Mouse (Mus musculus) neural tube, embryonic 12.5 days (tissue): ENCODE measurements around the gene Gm17324. TPM values are rescaled to one million over a fixed set of nuclear protein-coding genes. Genes with fewer than 3 reads are reported as not detected.
"Not testable (repeated sequence)": the region's sequence is repeated elsewhere in the genome, so short reads cannot be mapped to it uniquely, and the experiment has no call there.

Experiments used
- ATAC-seq: fragments of 200-750 bp; cut with Nextera tagmentation; 2 replicates; pipeline ENCODE4 v1.8.0; 2017; ENCODE audit warnings: low read depth, mild to moderate bottlenecking, moderate TSS enrichment, moderate library complexity; ENCODE audit not compliant: low FRiP score
- H3K27ac ChIP-seq: fragments of 300-500 bp; sonication (generic); 2 replicates; pipeline ENCODE4 v1.5.1; 2016
- H3K27me3 ChIP-seq: fragments of 300-500 bp; sonication (generic); replicated peaks from 2 replicates; pipeline ENCODE4 v1.6.1; 2016; ENCODE audit warnings: mild to moderate bottlenecking
- H3K36me3 ChIP-seq: fragments of 300-500 bp; sonication (generic); 2 replicates; pipeline ENCODE4 v1.6.1; 2016; ENCODE audit warnings: mild to moderate bottlenecking
- H3K4me1 ChIP-seq: fragments of 300-500 bp; sonication (generic); 2 replicates; pipeline ENCODE4 v1.6.1; 2016
- H3K4me2 ChIP-seq: fragments of 300-500 bp; sonication (generic); replicated peaks from 2 replicates; pipeline ENCODE4 v1.6.1; 2016; ENCODE audit warnings: mild to moderate bottlenecking
- H3K4me3 ChIP-seq: fragments of 300-500 bp; sonication (generic); 2 replicates; pipeline ENCODE4 v1.5.1; 2016
- H3K9ac ChIP-seq: fragments of 300-500 bp; sonication (generic); 2 replicates; pipeline ENCODE4 v1.6.1; 2016; ENCODE audit warnings: mild to moderate bottlenecking
- H3K9me3 ChIP-seq: fragments of 300-500 bp; sonication (generic); 2 replicates; pipeline ENCODE4 v1.6.1; 2016; ENCODE audit warnings: mild to moderate bottlenecking
- WGBS: fragments of 180-500 bp; shearing (Covaris S2); methylation state at CpG from one replicate; pipeline ENCODE4 v1.1.7; 2016; 5-methylcytosine and 5-hydroxymethylcytosine counted together
- polyA plus RNA-seq: library from polyadenylated mRNA; unstranded; fragments of >200 nt; fragmentation: Nextera tagmentation; extraction: Ambion mirVana; gene quantifications from 2 replicates; pipeline ENCODE4 v1.2.1, GENCODE M21; 2016

Gene Gm17324
- polyA plus RNA-seq, 1 experiment from 2014 or later: 1.2 TPM

DNA sequence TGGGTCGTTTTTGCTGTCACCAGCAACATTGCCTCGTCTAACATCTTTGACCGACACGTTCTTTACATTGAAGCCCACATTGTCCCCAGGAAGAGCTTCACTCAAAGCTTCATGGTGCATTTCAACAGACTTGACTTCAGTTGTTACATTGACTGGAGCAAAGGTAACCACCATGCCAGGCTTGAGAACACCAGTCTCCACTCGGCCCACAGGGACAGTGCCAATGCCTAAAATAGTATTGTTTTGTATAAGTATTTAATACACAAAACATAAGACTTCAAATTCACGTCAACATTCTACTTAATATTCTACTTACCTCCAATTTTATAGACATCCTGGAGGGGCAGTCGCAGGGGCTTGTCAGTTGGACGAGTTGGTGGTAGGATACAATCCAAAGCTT lies 30.7 kb upstream of the Gm17324 start:
- not testable (repeated sequence) for ATAC-seq, H3K9me3 ChIP-seq, H3K27ac ChIP-seq, H3K27me3 ChIP-seq
- Histone ChIP-seq H3K9ac (0 out of 2 replicates have a peak overlapping the region, but pooled peaks have one; percentile 6), H3K4me1 (peaks cover 12% of the 10 kb centered on the region), H3K4me3 (peak overlapping the region; percentile 29; the same call in 1 of the 2 replicates), H3K4me2 (peak overlapping the region; percentile 69), H3K36me3 (peaks cover 31% of the 10 kb centered on the region)
- WGBS: 33% methylated on average over 8 of the region's 8 CpGs

DNA sequence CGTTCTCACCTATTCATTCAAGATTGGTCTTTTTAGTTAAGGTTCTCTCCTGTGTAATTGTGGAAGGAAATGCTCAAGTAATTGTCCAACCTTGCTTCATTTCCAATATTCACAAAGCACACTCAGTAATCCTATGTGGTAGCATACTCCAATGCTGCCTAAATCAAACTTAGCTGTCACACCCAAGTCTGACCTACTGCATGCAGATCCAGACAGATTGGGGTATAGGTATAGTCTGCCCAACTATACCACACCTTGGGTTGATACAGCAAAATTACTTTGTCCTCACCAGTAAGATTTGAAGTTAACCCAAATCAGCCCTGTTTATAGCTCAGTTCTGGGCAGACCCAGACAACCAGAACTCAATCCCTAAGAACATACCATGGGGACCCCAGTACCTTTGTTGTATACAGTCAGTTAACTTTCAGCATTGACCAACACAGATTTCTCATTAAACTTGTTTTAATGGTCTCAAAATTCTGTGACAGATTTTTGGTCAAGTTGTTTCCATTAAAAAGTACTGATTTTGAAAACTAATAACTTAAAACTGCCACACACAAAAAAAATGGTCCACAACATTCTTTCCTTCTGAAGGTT lies 29.5 kb upstream of the Gm17324 start:
- H3K9ac ChIP-seq, H3K4me3 ChIP-seq, ATAC-seq, H3K9me3 ChIP-seq, H3K27ac ChIP-seq, H3K27me3 ChIP-seq: not testable (repeated sequence)
- H3K4me1 ChIP-seq: peaks cover 12% of the 10 kb centered on the region
- H3K4me2 ChIP-seq: peak overlapping the region; percentile 24; the same call in 1 of the 2 replicates
- WGBS: 59% methylated on average over 1 of the region's 1 CpGs
- peaks cover 43% of the 10 kb centered on the region for H3K36me3 ChIP-seq

DNA sequence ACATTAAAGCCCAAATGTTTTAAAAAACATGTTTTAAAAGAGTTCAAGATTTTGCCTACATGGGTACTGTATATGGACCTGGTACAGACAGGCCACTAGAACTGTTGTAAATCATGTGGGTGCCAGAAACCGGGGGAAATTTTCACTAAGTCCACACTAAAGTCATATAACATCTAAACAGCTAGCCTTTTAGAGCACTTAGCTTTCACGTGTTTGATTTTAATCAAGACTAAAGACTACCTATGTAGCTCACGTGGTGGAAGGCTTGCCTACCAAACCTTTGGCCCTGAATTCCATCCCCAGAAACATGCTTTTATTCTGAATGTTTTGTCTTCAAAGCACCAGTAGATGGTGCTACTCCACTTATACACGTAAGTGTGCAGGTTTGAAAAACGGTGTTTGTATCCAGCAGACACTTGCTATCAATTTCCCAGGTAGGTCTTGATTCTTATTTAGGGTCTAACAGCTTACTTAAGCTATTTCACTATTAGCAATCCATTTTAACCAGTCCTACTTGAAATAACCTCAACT lies 28.5 kb upstream of the Gm17324 start:
- Histone ChIP-seq H3K9ac (no peak overlapping the region), H3K4me2 (no peak overlapping the region), H3K27ac (no peak overlapping the region), H3K36me3 (peaks cover 50% of the 10 kb centered on the region), H3K4me3 (no peak overlapping the region), H3K9me3 (no peaks in the 10 kb centered on the region), H3K27me3 (no peaks in the 10 kb centered on the region), H3K4me1 (peaks cover 5% of the 10 kb centered on the region; the same call in 1 of the 2 replicates)
- ATAC-seq: no peak
- WGBS: 3% methylated on average over 5 of the region's 5 CpGs

DNA sequence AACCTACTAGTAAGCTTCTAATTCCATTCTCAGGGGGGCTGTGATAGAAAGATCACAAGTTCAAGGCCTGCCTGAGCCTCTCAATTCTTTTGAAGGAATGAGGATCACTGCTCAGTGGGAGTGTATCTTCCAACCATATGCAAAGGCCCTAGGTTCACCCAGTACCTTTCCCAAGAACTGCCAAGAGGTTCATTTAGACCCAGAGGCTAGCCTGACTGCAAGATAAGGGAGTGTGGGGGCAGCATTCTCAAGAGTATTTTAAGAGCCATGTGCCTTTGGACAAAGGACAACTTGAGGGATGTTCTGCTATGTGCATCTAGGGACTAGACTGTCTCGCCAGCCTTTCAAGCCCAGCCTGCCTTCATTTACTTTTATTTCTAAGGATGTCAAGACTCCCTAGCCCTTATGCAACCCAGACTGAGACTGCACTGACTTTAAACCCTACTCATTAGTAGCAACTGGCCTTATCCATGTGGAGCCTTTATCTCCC lies 28.0 kb upstream of the Gm17324 start:
- Histone ChIP-seq H3K9me3 (no peaks in the 10 kb centered on the region), H3K36me3 (peaks cover 50% of the 10 kb centered on the region), H3K27me3 (no peaks in the 10 kb centered on the region), H3K4me1 (peaks cover 5% of the 10 kb centered on the region; the same call in 1 of the 2 replicates), H3K9ac (no peak overlapping the region), H3K4me3 (no peak overlapping the region), H3K4me2 (no peak overlapping the region), H3K27ac (no peak overlapping the region)
- ATAC-seq: no peak
- WGBS: 11% methylated on average over 1 of the region's 1 CpGs

DNA sequence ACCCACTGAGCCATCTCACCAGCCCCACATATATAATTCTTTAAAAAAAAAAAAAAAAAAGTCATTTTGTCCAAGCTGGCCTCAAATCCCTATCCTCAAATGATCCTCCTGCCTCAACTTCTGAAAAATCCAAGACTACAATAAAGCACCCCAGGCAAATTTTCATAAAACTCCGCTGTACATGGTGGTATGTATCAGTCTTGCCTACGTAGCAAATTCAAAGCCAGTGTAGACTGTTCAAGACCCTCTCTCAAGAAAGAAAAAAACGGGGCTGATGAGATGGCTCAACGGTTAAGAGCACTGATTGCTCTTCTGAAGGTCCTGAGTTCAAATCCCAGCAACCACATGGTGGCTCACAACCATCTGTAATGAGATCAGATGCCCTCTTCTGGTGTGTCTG lies 27.3 kb upstream of the Gm17324 start:
- Histone ChIP-seq H3K4me2 (no peak overlapping the region), H3K9me3 (no peaks in the 10 kb centered on the region), H3K9ac (no peak overlapping the region), H3K36me3 (peaks cover 50% of the 10 kb centered on the region), H3K27me3 (no peaks in the 10 kb centered on the region), H3K4me3 (no peak overlapping the region), H3K27ac (no peak overlapping the region), H3K4me1 (peaks cover 5% of the 10 kb centered on the region; the same call in 1 of the 2 replicates)
- WGBS: 87% methylated on average over 4 of the region's 4 CpGs
- no peak for ATAC-seq

DNA sequence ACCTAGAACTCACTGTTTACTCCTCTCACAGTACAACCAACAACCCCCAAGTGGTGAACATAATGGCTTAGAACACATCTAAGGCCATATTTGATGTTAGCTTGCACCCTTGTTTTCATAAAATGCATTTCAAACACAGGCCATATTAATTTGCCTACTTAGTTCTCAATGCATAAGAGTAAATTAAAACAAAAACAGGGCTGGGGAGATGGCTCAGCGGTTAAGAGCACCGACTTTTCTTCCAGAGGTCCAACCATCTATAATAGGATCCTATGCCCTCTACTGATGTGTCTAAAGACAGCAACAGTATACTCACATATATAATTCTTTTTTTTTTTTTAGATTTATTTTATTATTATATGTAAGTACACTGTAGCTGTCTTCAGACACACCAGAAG lies 26.8 kb upstream of the Gm17324 start:
- no peaks in the 10 kb centered on the region for H3K9me3 ChIP-seq
- no peaks in the 10 kb centered on the region for H3K27me3 ChIP-seq
- H3K4me3 ChIP-seq: no peak overlapping the region
- no peak overlapping the region for H3K27ac ChIP-seq
- H3K4me2 ChIP-seq: no peak overlapping the region
- 91% methylated on average over 2 of the region's 2 CpGs for WGBS
- no peak for ATAC-seq
- peaks cover 55% of the 10 kb centered on the region for H3K36me3 ChIP-seq
- peaks cover 5% of the 10 kb centered on the region; the same call in 1 of the 2 replicates for H3K4me1 ChIP-seq
- H3K9ac ChIP-seq: no peak overlapping the region

DNA sequence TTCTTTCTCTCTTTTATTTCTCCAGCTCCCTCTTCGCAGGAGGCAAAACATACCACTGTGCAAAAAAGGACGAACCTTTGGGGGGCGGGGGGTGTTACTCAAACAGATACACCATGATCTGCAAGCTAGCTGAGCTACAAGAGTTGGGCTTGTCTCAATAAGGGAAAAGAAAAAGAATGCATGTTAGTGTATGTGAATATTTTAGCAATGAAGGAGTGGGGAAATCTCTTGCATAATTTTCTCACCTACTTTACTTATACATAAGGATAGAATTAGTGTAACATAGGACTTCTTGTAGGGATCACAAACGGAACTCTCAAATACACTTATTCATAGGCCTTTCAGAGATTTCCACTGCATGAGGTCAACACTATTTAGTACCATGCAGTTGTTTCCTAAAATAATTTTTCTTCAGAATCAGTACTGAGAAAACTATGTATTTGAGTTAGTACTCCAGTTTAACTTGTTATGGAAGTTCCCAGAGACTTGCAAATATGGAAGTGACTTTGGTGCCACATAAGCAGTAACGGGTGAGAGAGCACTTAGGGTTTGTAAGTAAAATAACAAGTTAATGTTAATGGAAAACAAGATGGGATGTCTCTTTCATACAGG lies 26.3 kb upstream of the Gm17324 start:
- ATAC-seq: no peak
- H3K36me3 ChIP-seq: peaks cover 58% of the 10 kb centered on the region

DNA sequence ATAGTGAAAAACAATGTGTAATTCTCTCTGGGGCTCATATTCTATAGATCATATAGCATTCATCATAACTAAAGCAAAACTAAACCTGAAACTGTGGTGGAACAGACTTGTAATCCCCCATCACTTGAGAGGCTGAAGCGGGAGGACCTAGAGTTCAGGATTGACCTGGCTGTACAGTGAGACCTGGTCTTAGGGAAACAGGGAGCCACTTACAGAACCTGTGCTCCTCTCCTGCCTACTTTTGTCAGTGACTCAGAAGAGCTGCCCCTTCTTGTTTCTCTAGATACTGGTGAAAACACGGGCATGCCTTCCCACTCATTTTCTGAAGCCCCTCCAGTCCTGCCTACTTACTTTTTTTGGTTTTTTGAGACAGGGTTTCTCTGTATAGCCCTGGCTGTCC lies 25.7 kb upstream of the Gm17324 start:
- peaks cover 54% of the 10 kb centered on the region for H3K36me3 ChIP-seq
- H3K9me3 ChIP-seq: no peaks in the 10 kb centered on the region
- H3K4me1 ChIP-seq: peaks cover under 1% of the 10 kb centered on the region; the same call in 1 of the 2 replicates
- 80% methylated on average over 2 of the region's 2 CpGs for WGBS
- H3K27ac ChIP-seq: no peak overlapping the region
- ATAC-seq: no peak
- H3K9ac ChIP-seq: no peak overlapping the region
- no peak overlapping the region for H3K4me2 ChIP-seq
- H3K27me3 ChIP-seq: no peaks in the 10 kb centered on the region
- no peak overlapping the region for H3K4me3 ChIP-seq

More for the DNA sequence above, 26.3 kb upstream of the Gm17324 start:
- peaks cover 5% of the 10 kb centered on the region; the same call in 1 of the 2 replicates for H3K4me1 ChIP-seq
- H3K4me2 ChIP-seq: no peak overlapping the region
- H3K9ac ChIP-seq: no peak overlapping the region
- no peaks in the 10 kb centered on the region for H3K27me3 ChIP-seq
- no peaks in the 10 kb centered on the region for H3K9me3 ChIP-seq
- H3K27ac ChIP-seq: no peak overlapping the region
- 88% methylated on average over 5 of the region's 5 CpGs for WGBS
- no peak overlapping the region for H3K4me3 ChIP-seq

DNA sequence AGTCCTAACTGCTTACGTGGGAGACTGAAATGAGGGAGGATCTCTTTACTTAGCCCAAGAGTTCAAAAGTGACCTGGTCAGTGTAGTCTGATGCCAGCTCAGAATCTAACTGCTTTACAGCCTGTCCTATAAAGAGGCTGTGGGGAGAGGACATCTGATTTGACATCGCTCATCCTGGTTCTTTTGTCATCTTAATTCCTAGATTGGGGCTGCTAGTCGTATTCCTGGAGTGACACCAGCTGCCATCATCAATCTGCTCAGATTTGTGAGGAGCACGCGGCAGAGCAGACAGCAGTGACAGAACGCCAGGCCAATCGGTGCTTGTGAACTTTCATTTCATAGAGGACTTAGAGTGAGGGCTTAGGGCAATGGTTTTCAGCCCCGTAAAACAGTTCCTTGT lies 25.0 kb upstream of the Gm17324 start:
- H3K4me3 ChIP-seq: no peak overlapping the region
- no peaks in the 10 kb centered on the region for H3K27me3 ChIP-seq
- no peaks in the 10 kb centered on the region for H3K4me1 ChIP-seq
- H3K9me3 ChIP-seq: no peaks in the 10 kb centered on the region
- ATAC-seq: no peak
- no peak overlapping the region for H3K9ac ChIP-seq
- H3K4me2 ChIP-seq: no peak overlapping the region
- no peak overlapping the region for H3K27ac ChIP-seq
- WGBS: 71% methylated on average over 8 of the region's 8 CpGs
- peaks cover 56% of the 10 kb centered on the region for H3K36me3 ChIP-seq

DNA sequence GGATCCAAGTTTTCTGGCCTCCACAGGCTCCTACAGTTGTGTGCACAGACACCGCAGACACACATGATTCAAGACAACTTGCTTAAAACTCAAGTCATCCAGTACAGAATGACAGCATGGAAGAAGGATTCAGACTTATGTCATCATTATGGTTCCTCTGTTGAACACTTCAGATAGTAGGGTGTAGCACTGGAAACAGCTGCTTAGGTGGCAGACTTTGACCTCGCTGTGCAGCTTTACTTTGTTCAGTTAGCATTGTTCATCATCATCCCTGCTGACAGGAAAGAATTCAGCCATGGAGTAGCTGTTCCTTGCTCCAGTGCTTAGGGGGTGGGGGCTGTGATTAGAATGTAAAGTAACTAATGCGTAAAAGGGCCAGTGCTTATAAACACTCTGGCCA lies 17.1 kb upstream of the Gm17324 start:
- Histone ChIP-seq H3K9me3 (no peaks in the 10 kb centered on the region), H3K9ac (no peak overlapping the region), H3K4me2 (no peak overlapping the region), H3K27me3 (no peaks in the 10 kb centered on the region), H3K27ac (no peak overlapping the region), H3K4me1 (no peaks in the 10 kb centered on the region), H3K4me3 (no peak overlapping the region), H3K36me3 (peaks cover 68% of the 10 kb centered on the region)
- 92% methylated on average over 3 of the region's 3 CpGs for WGBS
- ATAC-seq: no peak

DNA sequence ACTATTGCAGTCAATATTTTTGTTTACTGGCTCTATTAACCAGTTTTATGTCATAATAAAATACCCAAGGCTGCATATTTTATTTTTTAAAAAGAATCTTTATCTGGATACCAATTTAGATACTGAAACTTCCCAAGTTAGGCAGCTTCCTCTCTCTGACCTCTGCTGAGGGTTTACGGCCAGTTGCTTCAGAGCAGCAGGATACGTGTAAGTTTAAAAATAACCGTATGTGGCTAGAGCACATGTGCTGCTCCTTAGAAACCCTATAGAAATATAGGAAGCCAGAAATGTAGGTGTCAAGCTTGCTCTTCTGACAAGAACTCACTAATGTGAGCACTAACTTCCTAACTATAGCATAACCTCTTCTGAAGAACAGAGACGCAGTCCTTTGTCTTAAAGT lies 14.8 kb upstream of the Gm17324 start:
- no peak for ATAC-seq
- 93% methylated on average over 4 of the region's 4 CpGs for WGBS

DNA sequence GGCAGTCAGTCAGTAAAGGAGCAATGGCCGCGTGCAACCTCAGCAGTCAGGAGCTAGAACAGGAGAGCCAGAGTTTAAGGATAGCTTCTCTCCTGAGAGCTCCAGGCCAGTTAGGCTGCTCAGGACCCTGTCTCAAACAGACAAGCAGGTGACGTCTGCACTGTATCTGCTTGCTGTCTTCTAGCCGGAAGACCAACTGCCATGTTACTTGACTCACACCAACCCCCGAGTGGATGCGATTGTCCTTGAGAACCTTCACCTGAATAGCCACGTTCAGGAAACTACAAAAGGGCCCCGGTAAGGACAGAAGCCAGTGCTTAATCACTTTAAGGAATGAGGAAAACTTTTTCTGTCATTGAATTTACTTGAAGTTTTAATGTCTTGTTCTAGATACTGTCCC lies 8.4 kb upstream of the Gm17324 start:
- H3K4me1 ChIP-seq: no peaks in the 10 kb centered on the region
- ATAC-seq: no peak
- peaks cover 53% of the 10 kb centered on the region for H3K36me3 ChIP-seq
- no peaks in the 10 kb centered on the region for H3K9me3 ChIP-seq
- no peak overlapping the region for H3K4me3 ChIP-seq
- H3K4me2 ChIP-seq: no peak overlapping the region
- no peak overlapping the region for H3K9ac ChIP-seq
- no peak overlapping the region for H3K27ac ChIP-seq
- 89% methylated on average over 8 of the region's 8 CpGs for WGBS
- no peaks in the 10 kb centered on the region for H3K27me3 ChIP-seq

More for the DNA sequence above, 14.8 kb upstream of the Gm17324 start:
- H3K4me1 ChIP-seq: no peaks in the 10 kb centered on the region
- H3K4me3 ChIP-seq: no peak overlapping the region
- no peak overlapping the region for H3K4me2 ChIP-seq
- no peak overlapping the region for H3K9ac ChIP-seq
- no peaks in the 10 kb centered on the region for H3K27me3 ChIP-seq
- H3K36me3 ChIP-seq: peaks cover 66% of the 10 kb centered on the region
- H3K9me3 ChIP-seq: no peaks in the 10 kb centered on the region
- no peak overlapping the region for H3K27ac ChIP-seq
